Mouse (Mus musculus): ENCODE results near the gene Tmem216.
"Not testable (repeated sequence)": the region's sequence is repeated elsewhere in the genome, so short reads cannot be mapped to it uniquely, and the experiment has no call there.

Tmem216 gene

GRCm38 (mm10) chr19:10565217-10565616, 9.2 kb upstream of the Tmem216 start:
- DNase-seq (ENCODE audit: low spot score in 2 of 2), result no peak

GRCm38 (mm10) chr19:10564278-10564677, 8.2 kb upstream of the Tmem216 start:
- DNase-seq (ENCODE audit: low spot score in 2 of 2), result no peak

GRCm38 (mm10) chr19:10562351-10562750, 6.3 kb upstream of the Tmem216 start:
- no peak for DNase-seq (ENCODE audit: low spot score in 2 of 2)

- DNase-seq (ENCODE audit: low spot score in 2 of 2), result no peak
Observed at GRCm38 (mm10) chr19:10561558-10562314, 5.7 kb upstream of the Tmem216 start.

- DNase-seq (ENCODE audit: low spot score in 2 of 2), result no peak
Observed at GRCm38 (mm10) chr19:10560108-10560507, 4.1 kb upstream of the Tmem216 start.

- DNase-seq (ENCODE audit: low spot score in 2 of 2), result not testable (repeated sequence)
Observed at GRCm38 (mm10) chr19:10557837-10558375, 1.9 kb upstream of the Tmem216 start.

GRCm38 (mm10) chr19:10557430-10557829, 1.4 kb upstream of the Tmem216 start:
- no peak for DNase-seq (ENCODE audit: low spot score in 2 of 2)

- DNase-seq (ENCODE audit: low spot score in 2 of 2), result no peak
Observed at GRCm38 (mm10) chr19:10557001-10557400, 963 bp upstream of the Tmem216 start.

GRCm38 (mm10) chr19:10539454-10539853, 16.6 kb downstream of the Tmem216 start:
- no peak for DNase-seq (ENCODE audit: low spot score in 2 of 2)

GRCm38 (mm10) chr19:10530082-10530481, 26.0 kb downstream of the Tmem216 start:
- DNase-seq (ENCODE audit: low spot score in 2 of 2), result no peak

GRCm38 (mm10) chr19:10525910-10526309, 30.1 kb downstream of the Tmem216 start, which contains the start of gene Sdhaf2:
Gene Sdhaf2 (minus strand): TSS chr19:10526142.
- peak; percentile 50 to 60 for DNase-seq (ENCODE audit: low spot score in 2 of 2)

- peak; percentile 95 for DNase-seq (ENCODE audit: low spot score in 2 of 2)
Observed at GRCm38 (mm10) chr19:10525106-10525901, 30.7 kb downstream of the Tmem216 start, which contains the start of gene Cpsf7. Gene Cpsf7 (plus strand): TSS chr19:10525266.

GRCm38 (mm10) chr19:10524784-10525105, 31.3 kb downstream of the Tmem216 start:
- no peak for DNase-seq (ENCODE audit: low spot score in 2 of 2)

GRCm38 (mm10) chr19:10523483-10524080, 32.5 kb downstream of the Tmem216 start:
- no peak for DNase-seq (ENCODE audit: low spot score in 2 of 2)

- no peak for DNase-seq (ENCODE audit: low spot score in 2 of 2)
Observed at GRCm38 (mm10) chr19:10521926-10522325, 34.1 kb downstream of the Tmem216 start.

GRCm38 (mm10) chr19:10520355-10520754, 35.7 kb downstream of the Tmem216 start:
- DNase-seq (ENCODE audit: low spot score in 2 of 2), result no peak

GRCm38 (mm10) chr19:10510759-10511330, 45.2 kb downstream of the Tmem216 start:
- DNase-seq (ENCODE audit: low spot score in 2 of 2), result no peak

GRCm38 (mm10) chr19:10502571-10502970, 53.5 kb downstream of the Tmem216 start:
- no peak for DNase-seq (ENCODE audit: low spot score in 2 of 2)

GRCm38 (mm10) chr19:10500581-10500980, 55.5 kb downstream of the Tmem216 start:
- DNase-seq (ENCODE audit: low spot score in 2 of 2), result no peak

- no peak for DNase-seq (ENCODE audit: low spot score in 2 of 2)
Observed at GRCm38 (mm10) chr19:10497512-10498160, 58.4 kb downstream of the Tmem216 start.

GRCm38 (mm10) chr19:10496976-10497375, 59.1 kb downstream of the Tmem216 start:
- no peak for DNase-seq (ENCODE audit: low spot score in 2 of 2)
